Mouse (Mus musculus) urinary bladder, postnatal 25 days (tissue): ENCODE measurements around the gene Aldh16a1.
"Not testable (repeated sequence)": the region's sequence is repeated elsewhere in the genome, so short reads cannot be mapped to it uniquely, and the experiment has no call there.

ENCODE experiments used
- DNase-seq: peaks from one replicate; pipeline ENCODE4 v3.0.0; 2022; ENCODE audit warnings: low spot score

The Aldh16a1 gene

GRCm38 (mm10) chr7:45179469-45179868 is 25.1 kb upstream of the Aldh16a1 start, which contains the start of gene Gfy:
Gfy (minus strand) TSS chr7:45179569.
- DNase-seq, result no peak

GRCm38 (mm10) chr7:45178550-45178949 is 24.2 kb upstream of the Aldh16a1 start:
- DNase-seq, result no peak

- DNase-seq, result no peak
Observed at GRCm38 (mm10) chr7:45176356-45176755, 22.0 kb upstream of the Aldh16a1 start.

- DNase-seq, result no peak
Observed at GRCm38 (mm10) chr7:45175929-45176328, 21.5 kb upstream of the Aldh16a1 start.

- DNase-seq, result no peak
Observed at GRCm38 (mm10) chr7:45175398-45175797, 21.0 kb upstream of the Aldh16a1 start.

GRCm38 (mm10) chr7:45174567-45175280 is 20.3 kb upstream of the Aldh16a1 start:
- DNase-seq, result no peak

- DNase-seq, result not testable (repeated sequence)
Observed at GRCm38 (mm10) chr7:45173772-45174171, 19.4 kb upstream of the Aldh16a1 start.

GRCm38 (mm10) chr7:45172974-45173373 is 18.6 kb upstream of the Aldh16a1 start:
- DNase-seq, result no peak

GRCm38 (mm10) chr7:45169495-45169894 is 15.1 kb upstream of the Aldh16a1 start:
- DNase-seq, result no peak

- DNase-seq, result no peak
Observed at GRCm38 (mm10) chr7:45168656-45169055, 14.3 kb upstream of the Aldh16a1 start.

- DNase-seq, result no peak
Observed at GRCm38 (mm10) chr7:45167761-45168445, 13.5 kb upstream of the Aldh16a1 start.

- no peak for DNase-seq
Observed at GRCm38 (mm10) chr7:45166950-45167401, 12.6 kb upstream of the Aldh16a1 start.

- no peak for DNase-seq
Observed at GRCm38 (mm10) chr7:45165701-45166100, 11.3 kb upstream of the Aldh16a1 start.

- no peak for DNase-seq
Observed at GRCm38 (mm10) chr7:45164833-45165232, 10.4 kb upstream of the Aldh16a1 start.

GRCm38 (mm10) chr7:45163735-45164490 is 9.5 kb upstream of the Aldh16a1 start, which contains the start of gene Slc17a7:
Slc17a7 (plus strand) TSS chr7:45163949.
- no peak for DNase-seq

- DNase-seq, result no peak
Observed at GRCm38 (mm10) chr7:45162996-45163615, 8.7 kb upstream of the Aldh16a1 start.

GRCm38 (mm10) chr7:45162551-45162950 is 8.2 kb upstream of the Aldh16a1 start:
- no peak for DNase-seq

- DNase-seq, result peak; percentile 93
Observed at GRCm38 (mm10) chr7:45161612-45162473, 7.5 kb upstream of the Aldh16a1 start.

- no peak for DNase-seq
Observed at GRCm38 (mm10) chr7:45160866-45161265, 6.5 kb upstream of the Aldh16a1 start.

GRCm38 (mm10) chr7:45160316-45160800 is 6.0 kb upstream of the Aldh16a1 start:
- DNase-seq, result no peak

- DNase-seq, result no peak
Observed at GRCm38 (mm10) chr7:45158991-45159390, 4.6 kb upstream of the Aldh16a1 start.
